Mouse (Mus musculus) forebrain, postnatal 0 days (tissue): Measurements from ENCODE around the gene Hesx1. TPM values are rescaled to one million over a fixed set of nuclear protein-coding genes. Genes with fewer than 3 reads are reported as not detected.

Experiments
- ATAC-seq: fragments of 200-750 bp; cut with Nextera tagmentation; 2 replicates; pipeline ENCODE4 v1.8.0; 2017; ENCODE audit warnings: mild to moderate bottlenecking, moderate library complexity
- DNase-seq: peaks from one replicate; pipeline ENCODE4 v3.0.0-alpha.2; 2015
- H3K27ac ChIP-seq: fragments of 300-500 bp; sonication (generic); 2 replicates; pipeline ENCODE4 v1.5.1; 2014; ENCODE audit warnings: low read depth, mild to moderate bottlenecking, antibody characterized with exemption, low read length, moderate library complexity, mixed read lengths
- H3K27me3 ChIP-seq: fragments of 300-500 bp; sonication (generic); 2 replicates; pipeline ENCODE4 v1.6.1; 2014; ENCODE audit warnings: mild to moderate bottlenecking, low read length, mixed read lengths; ENCODE audit not compliant: insufficient read depth
- H3K36me3 ChIP-seq: fragments of 300-500 bp; sonication (generic); 2 replicates; pipeline ENCODE4 v1.6.1; 2014; ENCODE audit warnings: mild to moderate bottlenecking, moderate library complexity; ENCODE audit not compliant: insufficient read depth
- H3K4me1 ChIP-seq: fragments of 300-500 bp; sonication (generic); 2 replicates; pipeline ENCODE4 v1.6.1; 2014; ENCODE audit warnings: antibody characterized with exemption; ENCODE audit not compliant: insufficient read depth
- H3K4me2 ChIP-seq: fragments of 300-500 bp; sonication (generic); 2 replicates; pipeline ENCODE4 v1.6.1; 2014; ENCODE audit warnings: low read depth, mild to moderate bottlenecking, moderate library complexity
- H3K4me3 ChIP-seq: fragments of 300-500 bp; sonication (generic); 2 replicates; pipeline ENCODE4 v1.5.1; 2014; ENCODE audit warnings: low read depth, low read length, mixed read lengths
- H3K9ac ChIP-seq: fragments of 300-500 bp; sonication (generic); 2 replicates; pipeline ENCODE4 v1.6.1; 2014; ENCODE audit warnings: mild to moderate bottlenecking
- H3K9me3 ChIP-seq: fragments of 300-500 bp; sonication (generic); 2 replicates; pipeline ENCODE4 v1.6.1; 2016; ENCODE audit warnings: low read length
- CTCF ChIP-seq: sonication (generic); IDR thresholded peaks from 2 replicates; pipeline ENCODE4 v1.5.1; 2016; ENCODE audit warnings: antibody characterized with exemption, control low read depth, low read depth
- WGBS: fragments of 180-500 bp; shearing (Covaris S2); extraction: QIAGEN DNeasy Blood & Tissue Kit; methylation state at CpG from one replicate; pipeline ENCODE4 v1.1.7; 2014; 5-methylcytosine and 5-hydroxymethylcytosine counted together
- polyA plus RNA-seq: library from polyadenylated mRNA; unstranded; fragments of >200 nt; fragmentation: Nextera tagmentation; extraction: Ambion mirVana; gene quantifications from 2 replicates; pipeline ENCODE4 v1.2.1, GENCODE M21; 2015
- total RNA-seq: library from RNA; depleted of rRNA; stranded (reverse); fragments of >200 nt; gene quantifications from 2 replicates; pipeline ENCODE4 v1.2.3, GENCODE M21; 2014

The Hesx1 gene
- total and polyA plus RNA-seq, 2 experiments from 2014 or later, result not detected

DNA sequence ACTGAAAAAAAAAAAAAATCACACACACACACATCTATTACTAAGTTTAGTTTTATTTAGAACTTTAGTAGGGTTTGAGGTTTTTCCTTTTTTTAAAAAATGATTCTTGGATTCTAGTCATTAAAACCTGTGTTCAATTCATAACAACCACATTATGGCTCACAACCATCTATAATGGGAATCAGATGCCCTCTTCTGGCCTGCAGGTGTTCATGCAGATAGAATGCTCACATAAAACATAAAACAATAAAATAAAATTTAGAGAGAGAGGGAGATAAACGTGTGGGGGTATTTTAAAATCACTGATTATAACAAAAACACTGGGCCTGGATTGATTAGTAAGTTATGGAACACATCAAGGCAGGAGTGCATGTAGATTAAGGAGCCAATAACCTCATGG lies 43.3 kb downstream of the Hesx1 start:
- ATAC-seq, result no peak

DNA sequence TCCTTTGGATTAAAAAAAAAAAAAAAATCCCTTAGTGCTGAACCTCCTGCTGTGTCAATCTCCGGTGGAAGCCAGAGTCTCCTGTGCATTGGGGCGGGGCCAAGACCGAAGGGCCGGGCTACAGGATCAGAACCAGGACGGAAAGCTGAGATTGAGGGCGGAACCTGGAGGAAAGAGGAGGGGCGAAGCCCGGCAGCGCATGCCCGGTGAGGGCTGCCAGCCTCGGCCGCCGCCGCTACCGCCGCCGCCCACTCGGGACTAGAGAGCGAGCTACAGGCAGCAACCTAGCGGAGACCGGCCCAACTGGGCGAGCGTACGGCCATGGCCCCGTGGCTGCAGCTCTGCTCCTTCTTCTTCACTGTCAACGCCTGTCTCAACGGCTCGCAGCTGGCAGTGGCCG lies 44.6 kb downstream of the Hesx1 start, which contains the start of gene Il17rd:
TSS of gene Il17rd (plus strand) at position 159 of the 400 bp plus-strand sequence.
- Histone ChIP-seq H3K36me3 (no peaks in the 10 kb centered on the region), H3K27ac (0 out of 2 replicates have a peak within 1 kb of the TSS, but pooled peaks have one; percentile 60), H3K9me3 (no peaks in the 10 kb centered on the region), H3K4me3 (peak within 1 kb of the TSS; percentile 84), H3K4me1 (0 out of 2 replicates have a peak, but pooled peaks cover 3% of the 10 kb centered on the region), H3K9ac (peak within 1 kb of the TSS; percentile 69), H3K27me3 (peaks cover 6% of the 10 kb centered on the region; the same call in 1 of the 2 replicates), H3K4me2 (peak within 1 kb of the TSS; percentile 95)
- ATAC-seq (peak; percentile 94), DNase-seq (peak; percentile 76)
- WGBS, result 0% methylated on average over 25 of the region's 29 CpGs
- no peak for TF ChIP-seq CTCF

More for the DNA sequence above, 43.3 kb downstream of the Hesx1 start:
- Histone ChIP-seq H3K27ac (no peak overlapping the region), H3K9ac (no peak overlapping the region), H3K36me3 (no peaks in the 10 kb centered on the region), H3K4me1 (0 out of 2 replicates have a peak, but pooled peaks cover 3% of the 10 kb centered on the region), H3K4me2 (no peak overlapping the region), H3K9me3 (no peaks in the 10 kb centered on the region), H3K4me3 (no peak overlapping the region), H3K27me3 (peaks cover 6% of the 10 kb centered on the region; the same call in 1 of the 2 replicates)
- DNase-seq, result no peak
- TF ChIP-seq CTCF, result peak; percentile 22; the same call in 1 of the 2 replicates
- 83% methylated on average over 1 of the region's 1 CpGs for WGBS

DNA sequence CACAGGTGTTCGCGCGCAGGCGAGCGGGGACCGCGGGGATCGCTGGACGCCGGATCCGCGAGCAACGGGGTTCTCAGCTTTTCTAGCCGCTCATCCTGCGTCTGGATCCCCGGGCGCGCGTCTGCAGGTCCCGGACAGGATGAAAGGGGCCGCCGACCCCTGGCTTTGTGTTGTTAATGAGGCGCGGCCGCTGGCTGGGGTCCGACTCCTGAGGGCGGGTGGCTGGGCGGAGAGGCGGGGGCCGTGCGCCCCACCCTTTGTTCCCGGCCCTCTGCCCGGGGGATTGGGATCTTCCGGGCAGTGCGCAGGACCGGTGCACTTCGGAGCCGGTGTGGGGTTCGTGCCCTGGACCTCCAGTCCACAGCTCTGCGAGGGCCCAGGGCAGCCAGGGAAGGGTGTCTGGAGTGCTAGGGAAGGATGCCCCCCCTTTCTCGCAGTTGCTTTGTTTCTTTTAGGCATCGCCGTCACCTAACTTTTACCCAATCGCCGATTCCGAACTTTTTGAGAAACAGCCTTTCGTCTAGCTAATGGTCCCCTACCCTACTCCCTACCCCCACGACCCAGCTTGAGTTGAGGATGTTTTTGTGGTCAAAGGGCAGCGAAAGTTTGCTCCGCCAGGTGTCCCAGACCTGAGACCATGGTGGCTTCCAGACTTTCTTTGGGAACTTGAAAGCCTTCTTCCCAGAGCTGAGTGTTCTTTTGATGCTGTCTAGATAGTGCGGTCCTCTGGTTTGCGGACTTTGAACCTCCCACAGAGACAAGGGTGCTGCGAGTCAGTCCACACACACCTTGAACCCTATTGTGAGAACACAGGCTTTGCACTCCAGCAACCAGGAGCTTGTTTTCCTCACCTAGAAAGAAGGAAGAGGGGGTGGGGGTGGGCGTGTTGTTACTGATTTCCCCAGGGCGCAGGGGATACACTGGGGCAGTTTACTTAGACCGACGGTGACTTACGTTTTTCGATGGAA lies 45.3 kb downstream of the Hesx1 start:
- TF ChIP-seq CTCF, result no peak
- H3K9ac ChIP-seq, result peak overlapping the region; percentile 69
- no peaks in the 10 kb centered on the region for H3K36me3 ChIP-seq
- 4% methylated on average over 59 of the region's 59 CpGs for WGBS
- H3K4me3 ChIP-seq, result peak overlapping the region; percentile 84
- no peaks in the 10 kb centered on the region for H3K9me3 ChIP-seq
- DNase-seq (peak; percentile 22), ATAC-seq (peak; percentile 58)
- H3K4me1 ChIP-seq, result 0 out of 2 replicates have a peak, but pooled peaks cover 3% of the 10 kb centered on the region
- H3K27ac ChIP-seq, result 0 out of 2 replicates have a peak overlapping the region, but pooled peaks have one; percentile 60
- H3K4me2 ChIP-seq, result peak overlapping the region; percentile 95
- H3K27me3 ChIP-seq, result peaks cover 6% of the 10 kb centered on the region; the same call in 1 of the 2 replicates

DNA sequence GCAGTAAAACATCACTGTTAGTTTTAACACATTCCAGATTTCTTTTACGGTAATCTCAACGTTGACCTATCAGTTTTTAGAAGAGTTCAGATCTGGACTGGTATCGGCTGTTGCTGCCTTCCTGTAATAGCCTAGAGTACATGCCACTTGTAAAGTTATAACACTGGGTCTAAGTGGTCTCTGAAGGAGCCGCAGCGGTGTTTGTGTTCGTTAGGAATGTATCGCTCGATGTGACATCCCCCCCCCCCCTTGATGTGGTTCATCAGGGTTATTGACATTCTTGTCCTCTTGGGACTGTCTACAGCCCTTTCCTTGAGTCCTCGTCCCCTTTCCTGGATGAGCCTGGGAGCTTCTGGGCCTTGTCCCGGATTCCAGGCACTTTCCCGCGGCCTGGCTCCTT lies 46.2 kb downstream of the Hesx1 start:
- DNase-seq (no peak), ATAC-seq (no peak)
- Histone ChIP-seq H3K4me3 (peak overlapping the region; percentile 84; the same call in 1 of the 2 replicates), H3K27ac (no peak overlapping the region), H3K9me3 (no peaks in the 10 kb centered on the region), H3K27me3 (peaks cover 6% of the 10 kb centered on the region; the same call in 1 of the 2 replicates), H3K9ac (no peak overlapping the region), H3K36me3 (no peaks in the 10 kb centered on the region), H3K4me2 (peak overlapping the region; percentile 95), H3K4me1 (0 out of 2 replicates have a peak, but pooled peaks cover 3% of the 10 kb centered on the region)
- WGBS, result 19% methylated on average over 12 of the region's 12 CpGs
- no peak for TF ChIP-seq CTCF

DNA sequence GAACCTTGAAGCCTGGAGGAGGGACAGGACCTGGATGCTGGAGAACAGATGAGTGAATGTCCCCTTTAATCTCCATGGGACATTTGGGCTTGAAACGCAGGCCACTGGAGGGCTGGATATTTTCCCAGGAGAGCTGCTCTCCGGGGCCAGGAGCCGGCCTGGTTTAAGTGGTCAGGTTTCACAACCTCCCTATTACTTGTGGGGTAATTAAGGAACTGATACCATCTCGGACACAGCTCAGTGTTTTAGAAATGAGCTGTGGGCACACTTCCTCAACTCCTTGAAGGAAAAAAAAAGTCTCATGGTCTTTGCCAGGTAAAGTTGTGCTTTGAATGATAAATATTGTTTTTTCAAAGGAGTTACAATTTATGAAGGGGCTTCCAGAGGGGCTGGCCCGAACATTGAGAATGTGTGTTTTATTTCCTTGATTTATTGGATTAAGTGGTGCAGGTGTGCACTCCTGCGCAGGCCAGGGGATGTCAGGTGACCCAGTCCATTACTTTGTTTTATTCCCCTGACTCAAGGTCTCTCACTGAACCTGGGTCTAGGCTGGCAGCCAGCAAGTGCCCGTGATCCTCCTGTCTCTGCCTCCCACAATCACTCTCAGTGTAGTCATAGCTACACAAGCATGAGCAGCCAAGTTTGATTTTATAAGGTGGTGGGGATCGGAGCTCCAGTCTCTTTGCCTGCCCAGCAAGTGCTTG lies 48.2 kb downstream of the Hesx1 start:
- 53% methylated on average over 8 of the region's 8 CpGs for WGBS
- H3K9ac ChIP-seq, result no peak overlapping the region
- no peaks in the 10 kb centered on the region for H3K9me3 ChIP-seq
- 0 out of 2 replicates have a peak, but pooled peaks cover 3% of the 10 kb centered on the region for H3K4me1 ChIP-seq
- peaks cover 6% of the 10 kb centered on the region; the same call in 1 of the 2 replicates for H3K27me3 ChIP-seq
- no peaks in the 10 kb centered on the region for H3K36me3 ChIP-seq
- no peak overlapping the region for H3K27ac ChIP-seq
- DNase-seq, result no peak
- ATAC-seq, result no peak
- no peak overlapping the region for H3K4me3 ChIP-seq
- no peak for TF ChIP-seq CTCF
- H3K4me2 ChIP-seq, result no peak overlapping the region

DNA sequence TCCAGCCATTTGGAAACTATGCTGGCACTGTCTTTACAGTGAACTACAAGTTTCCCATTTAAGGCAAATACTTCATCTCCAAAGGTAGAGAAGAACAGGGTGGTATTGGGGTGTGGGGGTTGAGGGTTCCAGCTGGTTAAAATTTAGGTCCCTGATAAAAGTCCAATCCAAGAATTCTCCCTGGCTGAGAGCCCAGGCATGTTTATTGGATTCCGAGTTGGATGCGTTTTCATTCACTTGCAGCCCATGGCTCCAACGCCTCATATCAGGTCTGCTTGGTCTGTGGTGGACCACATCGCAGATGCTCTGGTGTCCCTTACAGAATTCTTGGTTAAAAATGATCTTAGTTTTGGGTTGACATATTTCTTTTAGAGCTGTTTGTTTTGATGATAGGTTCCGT lies 49.2 kb downstream of the Hesx1 start:
- Histone ChIP-seq H3K27ac (no peak overlapping the region), H3K27me3 (peaks cover 6% of the 10 kb centered on the region; the same call in 1 of the 2 replicates), H3K36me3 (no peaks in the 10 kb centered on the region), H3K4me3 (no peak overlapping the region), H3K4me2 (no peak overlapping the region), H3K9me3 (no peaks in the 10 kb centered on the region), H3K9ac (no peak overlapping the region), H3K4me1 (0 out of 2 replicates have a peak, but pooled peaks cover 3% of the 10 kb centered on the region)
- TF ChIP-seq CTCF, result no peak
- ATAC-seq, result no peak
- WGBS, result 51% methylated on average over 5 of the region's 5 CpGs
- DNase-seq, result no peak
